Mouse (Mus musculus) cerebellum, adult 2 months (tissue): Measurements from ENCODE around the gene Itgb5.

ENCODE experiments used
- CTCF ChIP-seq: fragments of 200-500 bp; IDR thresholded peaks from 2 replicates; pipeline ENCODE4 v1.5.1; 2011; ENCODE audit warnings: low read depth, mild to moderate bottlenecking, control low read depth, low read length, moderate library complexity, borderline replicate concordance; ENCODE audit not compliant: insufficient read depth
- POLR2A ChIP-seq: fragments of 200-500 bp; IDR thresholded peaks from 2 replicates; pipeline ENCODE4 v1.6.1; 2011; ENCODE audit warnings: low read length, control low read depth, borderline replicate concordance; ENCODE audit not compliant: insufficient read depth

GRCm38 (mm10) chr16:33939636-33940035 is 110.2 kb downstream of the Itgb5 start:
- TF ChIP-seq CTCF (no peak), POLR2A (no peak)
